In genomic region chr1:87381152-87381551, GRCm38 (mm10) we compare ENCODE assay signal across 8 mouse cellular contexts. TPM values are rescaled to one million over a fixed set of nuclear protein-coding genes. Genes with fewer than 3 reads are reported as not detected.
"Had no signal": no experiment of that assay in that cellular context is flagged by ENCODE, and none has a peak within 500 bp of the region (broad histone marks: within the 10 kb centered on the region; RNA-seq: fewer than 3 reads in every experiment).

No protein-coding gene starts in this region.

- H3K4me2 ChIP-seq: lung, embryonic 15.5 days; midbrain, embryonic 13.5 days had no signal

- H3K4me1 ChIP-seq: lung, embryonic 15.5 days; midbrain, embryonic 13.5 days had no signal

- H3K4me3 ChIP-seq: lung, embryonic 15.5 days; midbrain, embryonic 13.5 days had no signal

- H3K9me3 ChIP-seq: lung, embryonic 15.5 days; midbrain, embryonic 13.5 days had no signal

- DNase-seq: kidney, adult 11 months; left cerebral cortex, postnatal 4 days; right cerebral cortex, adult 18-20 months; right cerebral cortex, postnatal 25 days had no signal

- ATAC-seq: midbrain, embryonic 13.5 days had no signal

- H3K27me3 ChIP-seq: lung, embryonic 15.5 days; midbrain, embryonic 13.5 days had no signal

- H3K9ac ChIP-seq: lung, embryonic 15.5 days; midbrain, embryonic 13.5 days had no signal

- H3K27ac ChIP-seq: lung, embryonic 15.5 days; midbrain, embryonic 13.5 days; stomach, postnatal 0 days had no signal

RNA-seq across cellular contexts. Expression of gene Kcnj13, which starts 13.4 kb away (rescaled TPM):
- total RNA-seq: megakaryocyte progenitor cell, adult 5-6 weeks had no signal
